ENCODE assay signal across 17 mouse cellular contexts in the genomic region with DNA sequence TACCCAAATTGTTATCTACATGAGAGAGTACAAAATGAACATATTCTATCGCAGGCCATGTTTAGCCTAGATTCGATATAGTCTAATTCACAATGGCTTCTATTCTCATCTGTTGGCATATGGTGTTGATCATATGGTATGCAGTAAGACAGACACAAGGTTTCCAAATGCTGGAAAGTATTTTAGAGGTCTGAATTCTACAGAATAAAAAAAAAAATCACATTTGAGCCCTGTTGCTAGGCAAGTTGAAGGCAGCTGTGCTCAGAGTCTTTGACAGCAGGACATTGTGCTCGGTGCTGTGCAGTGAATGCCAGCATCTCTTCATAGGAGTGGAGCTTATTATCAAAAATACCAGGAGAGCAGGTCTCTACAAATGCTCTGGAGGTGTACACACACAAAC.
DNase-seq lines count a peak whose midpoint lies in the region; ATAC-seq and TF ChIP-seq lines count a peak whose summit lies in the region.
"Had no signal": no experiment of that assay in that cellular context is flagged by ENCODE, and none has a peak within 500 bp of the region (broad histone marks: within the 10 kb centered on the region; RNA-seq: fewer than 3 reads in every experiment).

No protein-coding gene starts in this region.

- H3K4me3 ChIP-seq in embryonic facial prominence, embryonic 13.5 days = no peak overlapping the region
- H3K4me3 ChIP-seq in embryonic facial prominence, embryonic 10.5 days = no peak overlapping the region
- no peak overlapping the region for H3K4me3 ChIP-seq in left cerebral cortex, adult 2 months
- H3K4me3 ChIP-seq: embryonic facial prominence, embryonic 15.5 days; gastrocnemius, adult 2 months; heart, adult 2 months; kidney, embryonic 15.5 days; lung, embryonic 15.5 days had no signal

- peaks cover 4% of the 10 kb centered on the region; the same call in 1 of the 2 replicates for H3K4me1 ChIP-seq in embryonic facial prominence, embryonic 13.5 days
- H3K4me1 ChIP-seq in embryonic facial prominence, embryonic 10.5 days = no peaks in the 10 kb centered on the region
- H3K4me1 ChIP-seq: kidney, embryonic 15.5 days; lung, embryonic 15.5 days had no signal

- no peak for ATAC-seq in embryonic facial prominence, embryonic 13.5 days (ENCODE audit: insufficient number of reproducible peaks, insufficient read depth, low FRiP score, low TSS enrichment, low read depth)
- ATAC-seq: Patski had no signal

- H3K27ac ChIP-seq in embryonic facial prominence, embryonic 13.5 days = peak overlapping the region; percentile 30; the same call in 1 of the 2 replicates
- H3K27ac ChIP-seq in embryonic facial prominence, embryonic 10.5 days (replicated peaks) = no peak overlapping the region
- H3K27ac ChIP-seq in left cerebral cortex, adult 2 months = peak overlapping the region; percentile 74
- H3K27ac ChIP-seq: embryonic facial prominence, embryonic 15.5 days; gastrocnemius, adult 2 months; heart, adult 2 months; kidney, embryonic 15.5 days; lung, embryonic 15.5 days had no signal

- H3K9ac ChIP-seq in embryonic facial prominence, embryonic 13.5 days = no peak overlapping the region
- H3K9ac ChIP-seq: embryonic facial prominence, embryonic 15.5 days; kidney, embryonic 15.5 days; lung, embryonic 15.5 days had no signal

- no peak for DNase-seq in embryonic facial prominence, embryonic 10.5 days (ENCODE audit: low spot score)
- no peak for DNase-seq in left cerebral cortex, adult 2 months (ENCODE audit: extremely low spot score in 1 of 2, low spot score in 2 of 2)
- DNase-seq in left cerebral cortex, adult 8-10 months (ENCODE audit: low spot score in 2 of 2) = no peak
- peak; percentile 15 for DNase-seq in layer of hippocampus, adult 9-10 months (ENCODE audit: low spot score)
- peak; percentile 30 to 55 for DNase-seq in right cerebral cortex, postnatal 10 days (ENCODE audit: low spot score in 2 of 2)
- no peak for DNase-seq in spleen, postnatal 14 days (ENCODE audit: low spot score in 2 of 2)
- DNase-seq in ovary, adult 18-20 months (ENCODE audit: low spot score) = no peak
- DNase-seq: cerebellum, postnatal 10 days; gastrocnemius, adult 2 months; heart, adult 2 months; heart, postnatal 14 days; spleen, adult 18-20 months had no signal

- no peaks in the 10 kb centered on the region for H3K27me3 ChIP-seq in embryonic facial prominence, embryonic 13.5 days
- H3K27me3 ChIP-seq in embryonic facial prominence, embryonic 10.5 days (replicated peaks; ENCODE audit: low read depth, poor library complexity, severe bottlenecking) = no peaks in the 10 kb centered on the region
- H3K27me3 ChIP-seq: embryonic facial prominence, embryonic 15.5 days; kidney, embryonic 15.5 days; lung, embryonic 15.5 days had no signal

- intact Hi-C loops in left cerebral cortex, adult 2 months (cut with DNase I) = no loop called here

- H3K9me3 ChIP-seq in embryonic facial prominence, embryonic 13.5 days = peaks cover 4% of the 10 kb centered on the region; the same call in 1 of the 2 replicates
- no peaks in the 10 kb centered on the region for H3K9me3 ChIP-seq in embryonic facial prominence, embryonic 10.5 days
- H3K9me3 ChIP-seq: embryonic facial prominence, embryonic 15.5 days; kidney, embryonic 15.5 days; lung, embryonic 15.5 days had no signal

- WGBS in embryonic facial prominence, embryonic 13.5 days = 45% methylated on average over 3 of the region's 3 CpGs
- 86% methylated on average over 3 of the region's 3 CpGs for WGBS in embryonic facial prominence, embryonic 10.5 days

- 0 out of 2 replicates have a peak overlapping the region, but pooled peaks have one; percentile 1 for H3K4me2 ChIP-seq in embryonic facial prominence, embryonic 13.5 days
- H3K4me2 ChIP-seq: embryonic facial prominence, embryonic 15.5 days; kidney, embryonic 15.5 days; lung, embryonic 15.5 days had no signal

- TF ChIP-seq CTCF in left cerebral cortex, adult 2 months (IDR thresholded peaks at IDR 0.05) = no peak

- no peaks in the 10 kb centered on the region for H3K36me3 ChIP-seq in embryonic facial prominence, embryonic 13.5 days
- no peaks in the 10 kb centered on the region for H3K36me3 ChIP-seq in embryonic facial prominence, embryonic 10.5 days (replicated peaks)
- H3K36me3 ChIP-seq: embryonic facial prominence, embryonic 15.5 days; kidney, embryonic 15.5 days; lung, embryonic 15.5 days had no signal

Comparison
In these comparisons a context has a peak if more than half of its experiments do, and no peak if none do; other contexts are left out.
1. DNase-seq: peak in layer of hippocampus, adult 9-10 months (single experiment) and right cerebral cortex, postnatal 10 days (2 of 2); none in embryonic facial prominence, embryonic 10.5 days (single experiment), left cerebral cortex, adult 2 months (0 of 2), left cerebral cortex, adult 8-10 months (0 of 2), spleen, postnatal 14 days (0 of 2) and ovary, adult 18-20 months (single experiment).